Mouse (Mus musculus): ENCODE results near the gene Camta1.

Camta1 gene

DNA sequence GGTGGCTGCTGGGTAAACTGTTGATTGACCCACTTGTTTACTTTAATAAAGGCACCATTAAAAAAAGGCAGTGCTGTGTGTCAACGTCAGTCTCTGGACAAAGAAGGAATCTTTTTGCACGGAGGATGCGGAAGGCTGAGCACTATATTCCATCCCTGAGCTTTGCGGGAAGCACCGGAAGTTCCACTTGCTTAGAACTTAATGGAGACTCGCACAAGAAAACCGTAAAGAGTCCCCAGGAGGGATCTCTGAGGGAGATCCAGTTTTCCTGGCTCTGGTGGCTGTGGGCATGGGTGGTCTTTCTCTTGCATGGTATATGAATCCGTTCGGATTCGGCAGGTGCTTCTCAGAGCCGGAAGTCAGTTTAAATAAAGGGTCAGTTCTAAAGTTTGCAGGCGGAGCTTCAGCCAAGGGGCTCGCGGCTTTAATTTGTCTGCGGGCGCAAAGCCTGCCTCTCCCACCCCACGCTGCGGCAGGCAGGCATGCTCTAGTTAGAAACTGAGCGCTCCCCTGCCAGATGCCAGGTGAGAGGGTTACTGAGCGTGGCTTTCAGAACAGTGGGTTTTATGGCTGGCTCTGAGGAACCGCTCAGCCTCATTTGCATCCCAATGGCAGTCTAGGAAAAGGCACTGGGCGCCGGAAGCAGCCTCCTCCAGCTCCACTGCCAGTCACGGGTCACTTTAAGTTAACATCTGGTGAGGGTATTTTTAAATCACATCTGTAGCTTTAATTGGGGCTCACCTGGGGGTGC is 474.8 kb downstream of the Camta1 start:
- DNase-seq (ENCODE audit: low read depth, low spot score), result no peak

DNA sequence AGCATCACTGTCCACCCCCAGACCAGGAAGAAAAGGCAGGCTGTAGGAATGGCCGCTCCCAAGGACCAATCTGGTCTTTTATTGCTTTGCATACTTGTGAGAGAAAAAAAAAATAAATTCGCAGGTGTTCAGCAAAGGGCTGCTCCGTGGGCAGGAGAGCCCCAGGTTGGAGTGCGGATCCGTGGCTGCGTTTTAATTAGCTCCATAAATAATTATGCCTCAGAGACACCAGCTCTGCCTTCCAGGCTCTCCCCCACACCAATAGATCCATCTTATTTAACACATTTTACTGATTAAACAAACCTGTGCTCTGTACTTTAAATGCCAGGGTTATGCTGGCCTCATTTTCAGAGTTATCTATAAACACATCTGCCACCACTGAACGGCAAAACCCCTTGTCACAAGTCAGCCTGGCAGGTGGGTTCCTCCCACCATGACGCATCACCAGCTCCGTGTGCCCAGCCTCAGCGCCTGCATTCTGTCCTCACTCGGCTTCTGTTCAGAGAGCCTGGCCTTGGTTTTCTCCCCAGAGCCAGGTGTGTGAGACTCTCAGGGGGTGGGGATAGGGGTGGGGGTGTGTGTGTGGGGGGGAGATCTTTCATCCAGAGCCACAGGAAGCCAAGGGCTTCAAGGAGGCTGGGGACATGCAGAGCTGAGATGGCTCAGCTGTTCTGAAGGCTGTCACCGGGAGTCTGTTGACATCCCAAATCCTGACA is 475.5 kb downstream of the Camta1 start:
- DNase-seq (ENCODE audit: low read depth, low spot score), result no peak

DNA sequence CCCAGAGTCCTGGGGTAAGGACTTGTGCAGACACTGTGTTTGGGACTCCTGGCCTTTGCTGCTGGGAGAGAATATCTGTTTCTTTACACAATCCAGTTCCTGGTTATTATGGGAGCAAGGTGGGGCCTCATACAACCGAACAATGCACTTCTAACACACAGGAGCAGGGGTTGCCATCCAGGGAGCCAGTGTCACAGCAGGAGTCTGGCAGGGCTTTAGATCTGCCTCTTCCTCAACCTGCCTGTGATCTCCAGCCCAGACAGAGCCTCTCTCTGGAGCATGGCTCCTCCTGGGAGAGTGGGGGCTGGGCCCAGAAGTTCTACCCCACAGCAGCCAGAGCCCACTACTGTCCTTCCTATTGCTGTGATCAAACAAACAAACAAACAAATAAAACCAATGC is 483.9 kb downstream of the Camta1 start:
- DNase-seq (ENCODE audit: low read depth, low spot score), result no peak

DNA sequence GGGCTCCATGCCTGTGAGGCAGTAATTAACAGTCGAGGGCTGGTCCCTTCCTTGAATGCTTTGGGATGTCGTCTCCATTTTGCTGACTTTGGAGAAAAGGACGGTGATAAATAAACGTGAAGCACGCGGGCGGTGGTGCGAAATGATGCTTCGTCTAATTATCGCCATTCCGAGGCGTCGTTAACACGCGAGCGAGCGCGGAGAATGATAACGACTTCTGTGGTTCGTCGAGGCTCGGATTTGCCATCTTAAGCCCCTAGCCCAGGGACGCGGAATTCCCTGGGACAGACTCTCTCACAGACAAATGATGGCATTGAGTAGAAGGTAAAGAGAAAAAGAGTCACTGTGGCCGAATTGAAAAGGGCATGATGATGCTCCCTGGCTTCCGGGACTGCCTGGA is 485.4 kb downstream of the Camta1 start:
- no peak for DNase-seq (ENCODE audit: low read depth, low spot score)

DNA sequence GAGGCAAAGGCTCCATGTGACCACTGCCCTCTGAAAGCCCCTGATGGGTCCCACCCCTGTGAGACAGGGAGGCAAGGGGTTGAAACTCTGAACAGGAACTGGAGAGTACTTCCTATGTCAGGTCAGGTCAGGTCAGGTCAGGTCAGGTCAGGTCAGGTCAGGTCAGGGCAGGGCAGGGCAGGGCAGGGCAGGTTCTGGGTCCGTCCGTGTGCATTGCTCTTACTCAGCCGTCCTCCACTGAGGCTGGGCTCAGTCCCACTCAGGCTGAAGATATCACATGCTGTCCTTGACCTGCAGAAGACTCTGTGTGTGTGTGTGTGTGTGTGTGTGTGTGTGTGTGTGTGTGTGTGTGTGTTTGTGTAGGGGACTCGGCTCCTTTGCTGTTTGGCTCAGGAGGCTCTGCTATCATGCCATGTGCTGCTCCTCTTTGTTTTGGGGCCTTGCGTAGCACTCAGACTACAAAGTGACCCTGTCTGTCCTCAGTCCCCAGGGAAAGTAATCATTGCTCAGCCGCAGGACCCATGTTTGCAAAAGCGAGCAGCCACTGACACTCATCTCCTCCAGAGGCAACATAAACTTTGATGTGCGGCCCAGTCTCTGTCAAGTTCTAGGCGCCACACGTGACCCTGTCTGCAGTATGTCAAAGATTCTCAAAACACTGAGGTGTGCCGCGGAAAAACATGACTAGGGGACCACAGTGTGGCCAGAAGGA is 488.7 kb downstream of the Camta1 start:
- no peak for DNase-seq (ENCODE audit: low read depth, low spot score)

DNA sequence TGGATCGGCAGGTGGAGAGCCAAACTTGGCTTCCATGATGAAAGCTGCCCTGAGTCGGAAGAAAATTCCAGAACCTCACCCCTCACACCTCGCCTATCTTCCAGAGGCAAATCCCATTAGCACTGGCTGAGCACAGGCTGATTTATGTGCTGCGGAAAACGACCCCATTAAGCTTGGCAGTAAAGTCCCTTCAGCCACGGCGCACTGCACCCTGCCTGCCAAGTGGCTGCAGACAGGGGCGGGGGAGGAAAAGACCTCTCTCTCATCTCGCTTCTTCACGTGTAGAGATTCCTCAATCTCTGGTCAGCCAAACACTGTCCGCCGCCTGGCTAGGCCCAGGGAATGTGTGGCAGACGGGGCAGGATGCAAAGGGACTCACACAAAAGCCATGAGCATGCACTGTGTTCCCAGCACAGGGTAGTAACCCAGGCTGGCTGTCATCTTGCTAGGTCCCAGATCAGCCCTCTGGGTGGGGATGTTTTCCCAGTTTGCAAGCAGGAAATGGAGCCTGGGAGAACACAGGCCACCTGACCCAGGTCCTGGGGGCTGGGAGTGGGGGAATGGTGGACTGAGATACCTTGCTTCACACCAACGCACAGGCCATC is 494.6 kb downstream of the Camta1 start:
- DNase-seq (ENCODE audit: low read depth, low spot score), result no peak

DNA sequence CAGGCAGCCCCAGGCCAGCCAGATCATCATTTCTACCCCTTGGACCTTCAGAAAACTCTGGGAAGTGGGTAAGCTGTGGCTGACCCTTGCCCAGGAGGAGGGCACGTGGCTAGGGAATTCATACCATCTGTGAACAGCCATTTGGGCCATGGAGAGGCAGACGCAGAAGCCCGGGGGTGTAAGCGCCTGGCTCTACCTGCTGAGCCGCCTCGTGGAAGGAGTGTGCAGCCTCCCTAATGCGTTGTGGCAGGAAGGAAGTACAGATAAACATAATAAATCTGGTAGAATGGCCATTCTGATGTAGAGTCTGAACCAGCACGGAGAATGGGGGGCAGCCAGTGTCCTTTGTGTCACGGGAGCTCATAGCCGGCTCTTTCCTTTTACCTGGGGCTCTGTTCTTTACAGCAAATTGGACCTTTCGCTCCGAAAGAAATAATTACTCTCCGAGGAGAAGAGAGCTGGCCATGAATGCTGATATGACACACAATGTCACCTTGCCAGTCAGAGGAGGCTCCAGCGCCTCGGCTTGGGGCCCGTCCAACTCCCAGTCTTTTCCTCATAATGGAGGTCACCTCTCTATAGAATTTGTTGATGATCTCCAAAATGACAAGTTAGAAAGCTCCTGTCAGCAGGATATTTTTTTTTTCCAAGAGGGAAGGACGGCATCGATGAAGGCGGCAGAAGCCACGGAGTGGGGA is 500.6 kb downstream of the Camta1 start:
- DNase-seq (ENCODE audit: low read depth, low spot score), result no peak

DNA sequence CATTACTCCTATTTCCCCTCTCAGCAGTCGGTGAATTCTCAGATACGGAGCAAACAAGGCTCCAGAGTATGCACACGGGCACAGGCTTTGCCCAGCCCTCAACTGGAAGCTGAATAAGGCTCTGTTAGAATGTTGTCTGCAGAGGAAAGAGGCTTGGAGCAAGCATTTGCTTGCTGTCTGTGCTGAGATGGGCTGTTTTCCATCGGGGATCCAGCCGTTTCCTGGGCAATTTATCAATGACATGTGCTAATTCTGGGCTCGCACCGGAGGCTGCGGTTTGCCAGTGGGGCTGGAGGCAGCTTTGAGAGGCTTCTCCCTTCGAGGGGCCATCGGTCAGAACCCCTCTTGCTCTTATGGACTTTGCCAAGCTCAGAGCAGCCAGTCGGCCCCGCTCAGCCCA is 506.2 kb downstream of the Camta1 start:
- no peak for DNase-seq (ENCODE audit: low read depth, low spot score)

DNA sequence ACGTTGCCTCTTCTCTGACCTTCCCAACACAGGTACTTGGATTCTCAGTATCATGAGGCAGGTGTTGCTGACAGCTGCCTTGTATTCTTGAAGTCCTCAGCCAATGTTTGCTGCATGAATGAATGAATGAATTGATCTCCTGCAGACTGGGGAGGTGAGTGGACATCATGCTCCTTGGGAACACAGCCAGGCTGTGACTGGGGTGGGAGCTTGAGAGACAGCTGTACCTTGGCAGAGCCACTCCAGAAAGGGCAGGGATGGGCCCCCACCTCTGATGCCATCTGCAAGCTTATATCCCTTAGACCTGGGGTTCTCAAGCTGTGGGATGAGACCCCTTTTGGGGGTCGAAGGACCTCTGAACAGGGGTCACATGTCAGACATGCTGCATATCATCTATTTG is 508.9 kb downstream of the Camta1 start:
- no peak for DNase-seq (ENCODE audit: low read depth, low spot score)

DNA sequence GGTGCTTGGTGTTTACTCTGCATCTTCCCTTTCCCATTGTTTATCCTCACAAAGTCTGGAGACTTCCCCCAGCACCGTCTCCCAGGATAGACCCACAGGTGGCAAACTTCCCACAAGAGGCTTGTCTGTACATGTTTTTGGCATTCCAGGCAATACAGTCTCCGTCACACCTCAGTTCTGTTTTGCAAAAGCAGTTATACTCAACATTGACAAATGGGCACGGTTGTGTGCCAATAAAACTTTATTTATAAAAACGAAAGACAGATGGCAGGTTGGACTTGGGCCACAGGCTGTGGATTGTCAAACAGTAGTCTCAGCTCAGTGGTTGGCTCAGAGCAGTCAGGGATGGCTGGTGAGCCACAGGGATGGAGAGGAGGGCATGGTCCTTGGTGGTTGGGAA is 509.4 kb downstream of the Camta1 start:
- DNase-seq (ENCODE audit: low read depth, low spot score), result no peak

DNA sequence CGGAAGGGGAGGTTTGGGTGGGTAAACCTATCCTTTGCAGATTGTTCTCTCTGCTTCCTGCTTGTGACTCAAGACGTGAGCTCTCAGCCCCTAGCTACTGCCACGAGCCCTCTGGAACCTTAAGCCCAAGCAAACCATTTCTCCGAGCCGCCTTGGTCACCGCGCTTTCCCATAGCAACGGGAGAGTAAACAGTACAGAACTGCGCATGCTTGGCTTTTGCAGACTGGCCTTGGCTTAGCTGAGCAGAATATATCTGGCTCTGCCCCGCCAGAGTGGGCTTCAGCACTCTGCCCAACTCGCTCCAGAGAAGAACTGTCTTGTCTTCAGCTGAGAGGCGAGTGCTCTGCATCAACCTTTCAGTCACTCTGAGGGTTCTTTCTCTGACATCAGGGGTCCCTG is 509.9 kb downstream of the Camta1 start:
- no peak for DNase-seq (ENCODE audit: low read depth, low spot score)

DNA sequence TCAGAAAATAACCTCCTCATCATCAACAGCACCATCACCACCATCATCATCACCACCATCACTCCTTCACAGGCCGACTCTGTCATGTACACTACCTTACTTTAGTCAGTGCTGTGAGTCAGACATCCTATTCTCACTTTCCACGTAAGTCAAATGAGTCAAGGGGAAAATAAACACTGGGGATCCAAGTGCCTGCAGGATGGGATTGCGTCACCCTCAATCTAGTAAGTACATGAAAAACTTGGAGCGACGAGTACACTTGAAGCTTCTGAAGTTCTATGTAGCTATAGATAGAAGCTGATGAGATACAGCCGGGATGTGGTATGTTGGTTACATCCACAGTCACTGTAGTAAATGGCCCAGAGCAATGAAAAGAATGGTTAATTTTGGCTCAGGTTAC is 514.1 kb downstream of the Camta1 start:
- no peak for DNase-seq (ENCODE audit: low read depth, low spot score)

DNA sequence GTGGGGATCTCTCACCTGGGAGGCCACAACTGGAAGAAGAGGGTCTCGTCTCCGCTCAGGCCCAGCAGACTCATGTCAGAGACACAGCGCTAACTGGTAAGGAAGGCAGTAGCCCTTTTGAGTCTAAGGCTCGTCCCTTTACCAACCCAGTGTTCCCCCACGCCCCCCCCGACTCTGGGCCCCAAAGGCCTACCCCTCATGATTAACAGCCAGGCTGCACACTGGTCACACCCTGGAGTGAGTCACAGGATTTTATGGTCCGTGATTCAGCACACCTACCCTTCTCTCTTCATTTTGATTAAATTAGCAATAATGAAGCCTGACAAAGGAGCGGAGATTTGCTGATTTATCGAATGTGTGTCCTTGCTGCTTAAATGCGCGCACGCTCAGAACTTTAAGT is 515.0 kb downstream of the Camta1 start:
- no peak for DNase-seq (ENCODE audit: low read depth, low spot score)

DNA sequence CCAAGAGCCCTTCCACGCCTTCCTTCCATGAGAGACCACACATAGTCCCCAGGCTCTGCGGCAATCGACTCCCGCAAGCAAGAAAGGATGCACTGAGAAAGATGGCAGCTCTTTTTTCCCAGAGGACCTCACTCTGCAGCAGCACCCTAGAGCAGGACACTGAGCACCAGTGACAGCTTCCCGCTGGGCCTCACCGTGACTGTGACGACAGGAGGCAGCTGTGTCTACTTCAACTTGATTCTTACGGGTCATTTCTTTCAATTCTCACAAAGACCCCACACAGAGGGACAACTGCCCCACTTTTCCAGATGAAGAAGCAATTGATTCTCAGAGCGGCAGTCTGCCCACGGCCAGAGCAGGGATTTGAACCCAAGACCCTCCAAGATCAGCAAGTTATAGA is 516.9 kb downstream of the Camta1 start:
- no peak for DNase-seq (ENCODE audit: low read depth, low spot score)

DNA sequence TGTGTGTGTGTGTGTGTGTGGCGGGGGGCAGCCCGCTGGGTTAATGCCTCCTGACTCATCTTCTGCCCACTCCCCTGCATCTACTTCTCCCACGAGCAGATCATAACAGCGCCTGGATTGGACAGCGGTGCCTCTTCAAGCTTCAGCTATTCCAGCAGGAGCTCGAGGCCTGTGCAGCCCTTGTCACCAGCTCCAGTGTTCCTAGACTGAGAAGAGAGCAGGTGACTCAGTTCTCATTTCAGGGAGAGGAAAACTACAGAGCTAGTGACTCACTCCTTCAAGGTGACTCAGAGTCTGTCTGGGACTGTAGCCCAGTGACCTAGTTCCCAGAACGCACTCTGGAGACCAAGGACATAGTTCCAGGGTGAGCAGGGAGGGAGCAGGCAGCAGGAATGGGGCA is 522.3 kb downstream of the Camta1 start:
- DNase-seq (ENCODE audit: low read depth, low spot score), result no peak

DNA sequence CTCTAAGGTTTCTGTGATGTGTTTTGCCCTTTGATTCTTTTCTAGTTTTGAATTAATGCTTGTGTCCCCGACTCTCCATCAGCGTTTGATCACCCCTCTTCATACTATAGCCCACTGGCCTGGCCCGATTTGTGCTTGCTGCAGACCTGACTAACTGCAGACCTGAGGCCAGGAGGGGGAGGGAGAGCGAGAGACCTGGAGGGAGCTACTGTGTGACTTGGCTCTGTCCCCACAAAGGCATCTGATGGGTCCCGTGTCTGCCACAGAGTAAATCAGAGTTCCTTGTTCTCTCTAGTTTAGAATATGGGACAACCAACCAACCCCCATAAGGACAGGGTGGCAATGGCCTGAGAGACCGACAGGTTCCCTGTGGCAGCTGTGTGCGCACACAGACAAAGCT is 522.7 kb downstream of the Camta1 start:
- no peak for DNase-seq (ENCODE audit: low read depth, low spot score)

DNA sequence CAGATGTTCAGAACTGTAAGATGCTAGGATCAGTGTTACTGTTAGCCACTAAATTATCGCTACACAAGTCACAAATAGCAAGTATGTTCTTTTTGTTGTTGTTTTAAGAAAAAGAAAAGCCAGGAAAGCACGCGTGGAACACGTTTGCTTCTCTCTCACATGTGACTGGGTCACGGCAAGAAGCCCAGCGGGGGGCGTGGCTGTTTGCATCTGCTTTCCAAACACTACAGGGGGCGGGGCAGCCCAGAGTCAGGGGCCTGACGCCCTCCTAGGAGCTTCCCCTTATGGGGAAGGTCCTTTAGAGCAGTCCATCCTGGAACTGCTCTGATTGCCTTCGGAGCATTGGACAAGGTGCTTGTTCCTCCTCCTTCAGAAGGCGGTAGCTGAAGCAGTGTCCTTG is 524.1 kb downstream of the Camta1 start:
- no peak for DNase-seq (ENCODE audit: low read depth, low spot score)

DNA sequence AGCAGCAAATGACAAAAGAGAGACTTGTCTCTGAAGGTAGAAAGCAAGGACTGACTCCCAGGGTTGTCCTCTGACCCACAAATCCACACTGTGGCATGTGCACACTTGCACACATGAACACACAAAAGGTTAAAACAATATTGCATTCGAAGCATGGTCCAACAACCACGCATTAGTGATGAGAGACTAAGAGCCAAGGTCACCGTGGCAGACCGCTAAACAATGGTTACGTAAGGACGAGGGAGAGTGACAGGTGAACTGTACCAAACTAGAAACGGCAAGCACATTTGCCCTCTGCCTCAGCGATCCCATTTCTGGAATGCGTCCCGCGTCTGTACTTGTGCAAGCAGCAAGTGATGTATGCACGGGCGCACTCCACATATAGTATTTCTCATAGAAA is 525.3 kb downstream of the Camta1 start:
- no peak for DNase-seq (ENCODE audit: low read depth, low spot score)

DNA sequence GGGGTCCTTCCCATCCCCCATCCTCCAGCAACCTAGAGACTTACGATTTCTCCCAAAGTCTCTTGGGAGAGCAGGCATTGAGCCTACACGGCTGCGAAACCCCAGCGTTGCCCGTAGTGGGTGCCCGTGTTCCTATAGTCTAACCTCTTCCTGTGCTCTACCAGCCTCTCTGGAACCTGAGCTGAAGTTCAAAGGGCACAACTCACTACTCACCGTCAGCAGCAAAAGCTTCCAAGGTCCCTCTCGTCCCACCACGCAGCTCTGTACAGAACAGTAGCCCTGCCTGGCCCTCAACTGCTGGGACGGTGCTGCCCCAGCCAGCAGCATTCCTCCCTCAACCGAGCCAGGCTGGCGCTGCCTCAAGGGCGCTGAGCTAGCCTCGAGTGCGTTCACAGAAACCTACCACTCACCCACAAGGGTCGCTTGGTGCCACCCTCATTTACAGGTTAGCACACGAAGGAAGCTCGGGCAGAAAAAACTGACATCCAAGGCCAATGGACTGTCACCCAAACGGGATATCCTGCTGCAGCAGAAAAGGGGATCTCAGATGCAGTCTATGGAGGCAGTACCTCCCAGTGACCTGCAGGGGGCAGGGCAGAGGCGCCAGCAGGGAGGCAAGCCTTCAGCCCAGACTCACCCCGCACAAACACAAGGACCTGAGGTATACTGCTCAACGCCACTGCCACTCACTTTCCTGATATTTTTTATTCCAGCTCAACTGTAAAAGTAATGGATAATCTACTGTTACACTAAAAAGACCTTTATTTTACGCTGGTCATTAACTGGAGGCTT is 526.5 kb downstream of the Camta1 start:
- DNase-seq (ENCODE audit: low read depth, low spot score), result peak; percentile 26

DNA sequence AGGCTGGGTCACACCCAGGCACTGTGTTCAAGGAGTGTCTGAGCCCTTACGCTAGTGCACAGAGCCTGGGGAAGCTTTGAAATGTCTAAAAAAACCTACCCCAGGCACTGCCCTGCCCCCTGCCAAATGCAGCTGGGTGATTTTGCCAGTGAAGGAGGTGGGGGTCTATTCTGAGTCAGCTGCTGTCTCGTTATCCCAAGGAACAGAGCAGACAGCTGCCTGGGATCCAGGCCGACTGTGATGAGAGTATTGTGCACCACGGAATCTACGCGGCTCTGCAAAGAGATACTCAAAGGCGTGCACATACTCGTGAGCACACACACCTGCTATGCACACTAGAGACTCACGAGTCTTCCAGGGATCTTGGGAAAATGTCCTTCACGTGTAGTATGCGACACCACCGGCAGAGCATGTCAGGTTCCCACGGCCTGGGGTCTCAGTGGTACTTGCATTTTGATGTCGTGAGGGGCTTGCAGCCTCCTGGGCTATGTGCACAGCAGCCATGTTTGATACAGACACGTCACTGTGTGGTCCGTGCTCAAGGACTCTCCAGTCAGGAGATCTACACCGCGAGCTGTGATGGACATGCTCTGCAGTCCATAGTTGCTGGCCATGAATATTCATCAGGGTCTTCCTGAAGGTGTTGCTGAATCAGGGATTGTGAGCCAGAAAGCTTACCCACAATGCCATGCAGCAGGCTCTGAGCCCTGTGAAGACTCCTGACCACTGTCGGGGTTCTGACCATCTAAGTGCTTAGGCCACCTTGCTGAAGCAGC is 529.4 kb downstream of the Camta1 start:
- DNase-seq (ENCODE audit: low read depth, low spot score), result no peak
